Mouse (Mus musculus) lung, postnatal 4 days (tissue): ENCODE data around the gene Ms4a15.

Experiments used
- DNase-seq, 2 experiments: peaks; one replicate each; pipeline ENCODE4 v3.0.0; 2021

Ms4a15 gene

DNA sequence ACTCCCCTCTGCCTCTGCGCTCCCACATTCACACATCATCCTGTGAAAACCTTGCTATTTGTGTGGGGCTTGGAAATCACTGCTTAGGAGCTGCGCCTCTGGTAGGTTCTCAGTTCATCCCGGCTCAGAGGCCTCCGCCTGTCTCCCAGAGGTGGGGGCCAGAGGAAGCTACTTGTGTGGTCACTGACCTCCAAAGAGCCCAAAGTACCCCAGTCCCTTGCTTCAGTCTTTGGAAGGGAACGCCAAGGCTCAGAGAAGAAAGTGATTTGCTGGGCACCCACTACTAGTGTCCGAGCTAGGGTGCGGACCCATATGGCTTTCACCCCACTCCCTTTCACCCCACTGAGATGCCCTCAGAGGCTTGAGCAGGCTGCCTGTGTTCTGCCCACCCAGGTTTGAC lies at the start of gene Ms4a15:
Gene Ms4a15, minus strand, starts transcription at position 101 of the 400 bp plus-strand sequence.
- DNase-seq, result no peak

DNA sequence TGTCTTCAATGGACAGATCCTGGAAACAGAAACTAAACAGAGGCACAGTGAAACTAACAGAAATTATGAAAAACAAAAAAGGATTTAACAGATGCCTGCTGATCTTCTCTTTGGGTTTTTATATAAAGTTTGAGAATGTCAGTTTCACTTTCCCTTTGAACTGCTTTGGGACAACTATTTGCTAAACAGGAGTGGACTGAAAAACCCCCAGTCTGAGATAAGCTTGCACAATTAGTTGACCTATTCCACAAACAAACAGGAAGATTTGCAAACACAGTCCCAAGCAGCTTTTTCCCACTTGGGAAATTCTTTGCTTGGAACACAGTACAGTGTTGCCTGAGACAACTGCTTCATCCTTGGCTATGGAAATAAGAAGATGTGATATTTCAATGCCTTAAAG lies 44.5 kb upstream of the Ms4a15 start:
- DNase-seq, result no peak

DNA sequence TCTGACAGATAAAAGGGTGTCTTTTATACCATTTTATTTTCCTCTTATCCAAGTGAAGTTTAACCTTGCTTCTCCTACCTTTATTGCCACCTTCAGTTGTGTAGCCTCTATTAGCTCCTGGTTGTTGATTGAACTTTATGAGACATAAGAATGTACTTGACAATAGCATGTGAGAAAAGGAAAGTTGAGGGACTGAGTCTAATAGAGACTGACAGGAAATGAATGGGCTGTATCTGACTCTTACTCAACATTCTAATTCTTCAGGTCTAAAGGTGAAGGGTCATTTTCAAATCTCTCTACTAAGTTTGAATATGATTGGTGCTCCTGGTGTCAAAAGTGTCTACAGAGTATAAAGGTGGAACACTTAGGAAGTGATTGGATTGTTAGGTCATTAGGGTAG lies 29.3 kb upstream of the Ms4a15 start:
- DNase-seq, result no peak

DNA sequence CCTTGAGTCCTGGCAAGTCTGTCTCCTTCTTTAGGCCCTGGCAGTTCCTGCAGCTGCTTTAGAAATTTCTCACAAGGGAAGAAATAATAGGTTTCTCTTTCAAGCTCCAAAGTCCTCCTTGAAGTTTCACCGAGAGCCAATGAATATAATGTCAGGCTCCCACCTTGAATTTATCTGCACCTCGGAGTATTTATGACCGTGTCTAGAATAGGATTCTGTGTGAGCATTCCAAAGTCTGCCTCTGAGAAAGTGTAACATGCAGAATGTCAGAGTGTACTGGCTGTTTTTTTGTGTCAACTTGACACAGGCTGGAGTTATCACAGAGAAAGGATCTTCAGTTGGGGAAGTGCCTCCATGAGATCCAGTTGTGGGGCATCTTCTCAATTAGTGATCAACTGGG lies 24.8 kb upstream of the Ms4a15 start, which contains the start of gene Ms4a18:
Gene Ms4a18, minus strand, starts transcription at position 141 of the 400 bp plus-strand sequence.
- DNase-seq, result no peak

DNA sequence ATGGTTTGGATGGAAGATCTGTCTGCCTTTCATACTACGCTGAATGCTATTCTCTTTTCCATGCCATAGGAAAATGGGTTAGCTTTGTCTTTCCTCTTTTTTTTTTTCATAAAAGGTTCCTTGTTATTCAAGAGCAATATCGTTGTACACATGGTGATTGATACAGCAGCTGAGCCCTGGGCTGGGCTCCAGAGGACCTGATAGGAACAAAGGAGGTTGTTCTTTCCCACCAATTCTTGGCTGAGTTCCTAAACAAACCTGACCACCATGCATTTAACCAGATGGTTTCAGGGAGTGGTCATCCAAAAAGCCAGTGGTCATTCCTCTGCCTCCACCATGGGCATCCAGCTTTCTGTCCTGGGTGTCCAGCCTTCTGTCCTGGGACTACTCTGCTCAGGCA lies 24.2 kb upstream of the Ms4a15 start:
- DNase-seq, result no peak

DNA sequence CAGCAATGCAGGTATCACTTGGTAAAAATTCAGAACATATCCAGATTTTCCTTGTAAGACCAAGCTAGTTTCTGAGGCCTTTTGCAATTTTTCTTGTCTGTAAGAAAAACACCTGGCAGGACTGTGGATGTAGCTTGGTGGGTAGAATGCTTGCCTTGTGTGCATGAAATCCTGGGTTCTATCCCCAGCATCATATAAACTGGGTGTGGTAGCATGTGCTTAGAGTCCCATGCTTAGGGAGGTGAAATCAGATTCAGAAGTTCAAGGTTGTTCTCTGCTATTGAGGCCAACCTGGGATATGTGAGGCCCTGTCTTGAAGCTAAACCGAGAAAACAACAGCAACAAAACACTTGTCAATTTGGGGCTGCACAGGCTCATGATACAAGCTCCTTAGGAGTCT lies 22.9 kb upstream of the Ms4a15 start:
- DNase-seq, result no peak

DNA sequence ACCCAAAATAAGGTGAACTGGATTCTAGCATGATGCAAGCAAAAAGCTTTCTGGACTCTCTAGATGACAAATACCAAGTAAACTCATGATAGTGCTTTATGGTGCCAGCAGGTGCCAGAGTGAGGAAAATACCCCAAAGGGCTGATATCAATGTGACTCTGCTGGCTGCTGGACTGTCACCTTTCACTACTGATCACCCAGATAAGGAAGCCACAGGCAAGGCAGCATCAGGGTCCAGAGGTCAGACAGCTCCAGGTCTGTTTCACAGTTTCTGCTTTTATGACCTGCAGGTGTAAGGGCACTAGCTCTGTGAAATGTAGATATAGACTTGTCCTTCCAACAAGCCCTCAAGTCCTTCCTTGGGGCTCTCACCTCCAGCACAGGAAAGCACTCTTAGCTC lies 22.4 kb upstream of the Ms4a15 start:
- DNase-seq, result no peak

DNA sequence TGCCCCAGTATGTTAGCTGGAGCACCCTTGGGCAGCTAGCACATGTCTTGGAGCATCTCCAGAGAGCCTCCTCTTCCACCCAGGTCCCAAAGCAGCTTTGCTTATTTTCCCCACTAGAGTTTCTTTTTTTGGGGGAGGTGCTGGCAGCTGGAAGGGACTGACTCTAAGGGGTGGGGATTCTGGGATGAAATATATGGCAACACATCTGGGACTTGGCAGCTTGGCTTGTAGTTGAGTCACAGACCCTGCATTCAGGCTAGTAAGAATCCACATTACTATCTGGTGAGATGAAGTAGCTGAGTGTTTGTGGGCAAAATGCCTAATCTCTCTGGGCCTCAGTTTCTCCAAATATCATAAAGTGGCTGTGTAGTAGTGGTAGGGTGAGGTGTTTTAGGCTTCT lies 1.1 kb downstream of the Ms4a15 start:
- no peak for DNase-seq

DNA sequence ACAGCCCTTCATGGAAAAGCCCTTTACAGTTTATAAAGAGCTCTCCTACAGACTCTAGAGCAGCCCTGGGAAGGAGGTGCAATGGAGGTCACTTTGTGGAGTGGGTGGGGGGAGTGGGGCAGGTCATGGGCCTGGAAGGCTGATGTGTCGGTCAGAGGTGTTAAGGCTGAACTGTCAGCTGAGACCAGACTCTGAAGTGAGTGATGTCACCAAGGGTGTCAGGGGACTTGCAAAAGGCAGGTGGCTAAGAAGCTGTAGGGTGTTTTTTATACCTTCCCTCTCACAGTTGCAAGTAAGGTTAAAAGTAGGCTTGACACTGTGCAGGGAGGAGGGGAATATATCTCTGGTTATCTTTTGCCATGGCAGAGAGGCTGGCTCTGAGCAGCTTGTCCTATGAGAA lies 2.3 kb downstream of the Ms4a15 start:
- DNase-seq, result no peak

DNA sequence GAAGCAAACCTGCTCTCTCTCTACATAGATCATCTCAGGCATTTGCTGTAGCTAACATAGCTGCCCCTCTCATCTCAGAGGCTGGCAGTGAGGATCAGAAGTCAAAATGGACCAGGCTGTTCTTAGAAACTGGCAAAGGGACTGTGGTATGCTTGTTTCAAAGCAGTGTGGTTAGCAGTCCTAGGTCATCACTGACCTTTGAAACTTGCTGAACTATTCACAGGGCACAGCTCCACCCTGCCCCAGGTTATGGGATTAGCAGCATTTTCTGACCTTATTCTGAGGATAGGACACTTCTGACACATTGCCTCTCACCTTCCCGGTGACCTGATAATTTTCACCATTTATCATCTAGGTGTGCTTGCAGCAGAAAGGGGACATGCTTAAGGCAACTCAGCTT lies 4.5 kb downstream of the Ms4a15 start:
- no peak for DNase-seq

DNA sequence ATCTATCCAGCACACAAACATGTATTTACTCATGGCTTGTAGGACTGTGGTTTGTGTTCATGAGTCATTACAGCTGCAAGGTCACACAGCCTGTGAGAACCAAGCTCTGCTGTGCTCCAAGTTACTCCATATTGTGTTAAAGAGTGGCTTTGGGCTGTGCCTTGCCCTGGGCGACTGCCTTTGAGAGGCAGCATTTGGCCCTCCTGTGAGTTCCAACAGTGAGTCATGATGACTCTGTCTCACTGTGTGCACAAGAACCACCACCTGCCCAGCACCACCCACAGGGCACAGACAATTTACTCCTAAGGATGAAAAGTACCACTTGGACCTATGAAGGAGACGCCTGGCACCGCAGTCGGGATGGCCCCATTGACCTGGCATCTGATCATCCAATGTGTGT lies 7.2 kb downstream of the Ms4a15 start:
- no peak for DNase-seq

DNA sequence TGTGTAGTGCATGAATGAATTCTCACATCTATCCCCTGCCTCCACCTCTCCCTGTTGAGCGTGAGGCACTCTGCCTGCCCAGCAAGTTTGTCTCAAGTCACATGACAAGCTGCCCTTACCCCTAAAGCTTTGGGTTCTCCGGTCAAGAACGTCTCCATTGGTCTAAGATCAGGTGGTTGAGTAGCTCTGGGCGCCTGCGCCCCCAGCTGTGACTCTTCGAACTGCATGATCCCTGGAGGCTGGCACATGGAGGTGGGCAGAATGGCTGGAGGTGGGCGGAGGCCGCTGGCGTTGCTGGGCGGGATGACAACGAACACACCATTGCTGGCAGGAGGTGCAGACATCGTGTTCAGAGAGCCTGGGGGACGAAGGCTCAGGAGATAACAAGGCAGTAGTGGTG lies 8.5 kb downstream of the Ms4a15 start:
- peak in 1 of 2 experiments; percentile 14 for DNase-seq

DNA sequence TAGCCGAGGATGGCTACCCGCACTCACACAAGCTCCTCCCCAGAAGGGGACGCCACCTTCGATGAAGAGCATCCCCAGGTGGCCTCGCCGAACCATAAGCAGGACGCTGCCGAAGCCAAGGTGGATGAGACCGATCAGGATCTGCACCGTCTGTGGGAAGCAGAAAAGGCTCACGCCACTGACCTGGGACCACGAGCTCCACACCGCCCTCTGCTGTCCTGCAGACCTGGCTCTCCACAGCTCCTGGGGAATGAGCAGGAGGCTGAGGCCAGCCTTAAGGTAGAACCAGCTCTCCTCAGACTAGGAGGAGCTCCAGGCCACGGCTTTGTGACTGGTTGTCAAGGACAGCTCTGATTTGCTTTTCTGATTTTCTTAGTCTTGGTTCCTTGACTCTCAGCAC lies 9.9 kb downstream of the Ms4a15 start:
- DNase-seq, result peak in 1 of 2 experiments; percentile 68

DNA sequence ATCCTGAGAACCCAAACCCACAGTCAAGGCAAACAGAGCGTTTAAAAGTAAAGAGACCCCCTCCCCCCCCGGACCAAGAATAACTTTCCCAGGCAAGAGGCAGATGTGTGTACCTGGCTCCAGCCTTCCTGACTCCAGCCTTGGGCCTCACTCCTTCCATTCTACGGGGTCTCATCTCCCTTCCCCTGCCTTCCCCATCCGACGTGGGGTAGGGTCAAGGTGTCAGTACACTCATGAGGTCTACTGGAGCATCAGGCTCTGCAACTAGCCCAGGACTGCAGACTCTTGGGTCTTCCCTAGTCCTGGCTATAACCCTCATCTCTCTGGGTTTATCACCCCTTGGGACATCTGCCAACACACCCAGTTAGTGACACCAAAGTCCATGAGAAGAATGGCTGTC lies 12.8 kb downstream of the Ms4a15 start:
- DNase-seq, result no peak

DNA sequence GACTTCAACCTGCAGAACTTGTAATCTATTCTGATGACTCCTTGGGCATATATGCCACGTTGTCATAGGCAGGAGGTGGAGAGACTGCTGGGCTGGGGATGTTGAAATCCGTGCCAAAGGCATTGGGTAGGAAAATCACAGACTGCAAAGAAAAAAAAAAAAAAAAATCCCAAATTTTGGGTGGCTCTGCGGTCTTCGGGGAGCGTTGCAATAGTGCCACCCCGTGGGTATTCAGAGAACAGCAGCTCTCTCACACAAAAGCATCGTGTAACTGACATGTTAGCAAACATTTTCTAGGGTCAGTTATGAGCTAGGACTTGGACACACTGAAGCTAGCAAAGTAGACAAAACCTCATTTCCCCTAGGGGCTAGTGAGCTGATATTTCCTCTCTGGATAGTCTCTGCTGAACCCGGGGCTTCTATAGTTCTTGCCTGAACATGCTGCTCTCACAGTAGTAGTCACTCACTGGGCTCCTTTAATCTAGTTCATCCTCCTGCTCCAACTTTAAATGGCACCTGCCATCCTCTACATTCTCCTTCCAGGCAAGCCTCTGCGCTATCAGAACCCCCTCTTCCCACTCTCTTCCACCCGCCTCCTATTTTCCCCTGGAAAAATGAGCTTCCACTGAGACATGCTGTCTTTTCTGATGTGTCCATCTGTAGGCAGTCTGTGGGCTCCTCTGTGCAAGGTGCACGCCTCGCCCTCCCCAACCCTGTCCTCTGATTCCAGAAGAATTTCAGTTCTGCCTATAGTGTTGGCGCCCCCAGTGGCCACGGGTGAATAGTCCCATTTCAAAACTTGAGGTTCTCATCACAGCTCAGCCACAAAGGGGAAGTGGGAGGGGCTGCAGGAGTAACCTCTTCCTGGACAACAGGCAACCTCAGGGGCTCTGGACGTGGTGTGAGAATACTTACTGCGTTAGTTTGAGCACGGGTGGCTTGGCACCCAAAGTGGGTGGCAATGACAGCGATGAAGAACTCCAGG lies 13.6 kb downstream of the Ms4a15 start:
- peak; percentile 86 to 90 for DNase-seq

DNA sequence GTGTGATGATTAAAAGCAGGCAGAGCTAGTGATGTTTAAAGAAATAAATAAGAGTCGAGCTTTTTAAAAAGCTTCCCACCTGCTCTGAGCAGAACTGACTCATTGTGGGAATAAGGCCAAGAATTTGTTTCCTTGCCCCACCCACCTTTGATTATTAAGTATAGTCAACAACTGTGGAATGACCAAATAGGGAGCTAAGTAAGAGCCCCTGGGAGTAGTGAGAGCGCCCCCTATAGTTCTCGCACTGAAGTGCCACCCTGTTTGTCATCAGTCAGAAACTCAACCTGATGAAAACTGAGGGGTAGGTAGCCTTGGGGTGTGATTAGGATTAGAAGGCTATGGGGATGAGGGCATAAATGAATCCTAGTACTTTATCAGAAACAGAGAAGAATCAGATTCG lies 16.7 kb downstream of the Ms4a15 start:
- peak in 1 of 2 experiments; percentile 29 for DNase-seq

DNA sequence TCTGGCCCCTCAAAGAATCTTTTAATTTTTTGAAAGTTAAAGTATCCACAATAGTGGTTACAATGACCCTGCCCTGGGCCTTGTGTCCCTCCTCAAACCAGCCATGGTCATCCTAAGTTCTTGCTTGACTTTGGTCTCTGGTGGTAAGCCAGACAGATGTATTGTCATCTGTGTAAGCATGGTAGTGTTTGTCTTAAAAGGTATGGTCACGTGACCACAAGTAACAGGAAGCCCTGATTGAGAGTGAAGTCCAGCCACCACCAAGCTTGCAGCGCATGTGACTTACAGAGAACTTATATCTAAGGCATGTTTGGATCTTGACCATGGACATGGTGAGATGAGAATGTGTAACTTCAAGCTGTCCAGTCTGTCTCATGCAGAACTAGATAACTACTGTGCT lies 17.9 kb downstream of the Ms4a15 start:
- DNase-seq, result no peak

DNA sequence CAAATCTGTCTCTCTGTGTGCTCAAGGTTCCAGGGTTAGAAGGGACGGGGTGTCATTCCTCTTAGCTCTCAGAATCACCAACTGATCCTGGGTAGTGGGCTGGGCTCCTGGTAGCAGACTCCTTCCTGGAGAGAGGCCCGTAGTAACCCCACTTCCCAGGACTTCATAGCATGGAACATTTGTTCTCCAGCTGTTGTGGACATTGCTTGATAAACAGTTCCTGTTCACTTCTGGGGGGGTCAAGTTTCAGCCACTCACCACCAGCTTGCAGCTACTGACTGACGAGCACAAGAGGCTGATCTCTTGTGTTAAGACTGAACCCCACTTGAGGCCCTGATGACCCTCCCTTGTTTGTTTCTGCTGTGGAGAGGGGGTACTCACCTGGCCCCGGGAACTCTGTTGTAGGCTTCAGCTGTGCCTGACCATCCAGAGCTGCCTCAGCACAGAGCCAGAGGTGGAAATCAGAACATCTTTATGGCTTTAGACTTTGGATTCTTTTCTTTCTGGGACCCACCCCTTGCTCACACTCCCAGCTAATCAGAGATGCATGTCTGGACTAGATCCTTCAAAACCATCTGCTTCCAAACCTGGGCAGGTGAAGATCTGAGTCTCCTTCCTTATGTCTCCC lies 18.7 kb downstream of the Ms4a15 start, which contains the start of gene Ms4a10:
Gene Ms4a10, minus strand, starts transcription at position 433 of the 628 bp plus-strand sequence.
- DNase-seq, result no peak

DNA sequence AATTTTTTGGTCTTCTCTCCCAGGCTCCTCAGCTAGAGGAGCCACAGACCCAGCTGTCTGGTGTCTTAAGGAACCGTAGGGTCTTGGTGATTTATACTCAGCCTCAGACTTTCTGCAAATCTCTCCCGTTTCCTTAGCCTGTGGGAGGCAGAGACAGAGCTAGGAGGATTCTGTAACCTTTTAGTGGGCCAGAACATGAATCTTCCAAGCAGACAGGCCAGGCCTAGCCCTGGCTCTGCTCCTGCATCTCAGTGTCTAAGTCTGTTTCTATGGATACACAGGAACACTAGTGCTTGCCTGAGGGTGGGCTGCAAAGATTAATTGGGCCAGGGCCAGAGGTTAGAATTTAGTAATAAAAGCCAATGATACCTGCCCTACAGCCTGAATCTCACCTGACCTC lies 19.9 kb downstream of the Ms4a15 start:
- no peak for DNase-seq

DNA sequence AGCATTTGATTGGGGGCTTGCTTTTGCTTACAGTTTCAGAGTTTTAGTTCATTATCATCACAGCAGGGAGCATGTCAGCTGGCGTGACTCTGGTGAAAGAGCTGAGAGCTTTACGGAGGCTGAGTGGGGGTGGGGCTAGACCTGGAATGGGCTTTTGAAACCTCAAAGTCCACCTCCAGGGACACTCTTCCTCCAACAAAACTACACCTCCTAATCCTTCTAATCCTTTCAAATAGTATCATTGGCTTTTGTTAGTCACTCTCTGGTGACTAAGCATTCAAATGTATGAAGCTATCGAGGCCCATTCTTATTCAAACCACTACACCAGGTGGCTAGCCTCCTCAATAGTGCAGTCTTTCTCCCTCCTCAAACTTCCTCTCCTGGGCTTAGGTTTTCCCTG lies 20.4 kb downstream of the Ms4a15 start:
- DNase-seq, result no peak

DNA sequence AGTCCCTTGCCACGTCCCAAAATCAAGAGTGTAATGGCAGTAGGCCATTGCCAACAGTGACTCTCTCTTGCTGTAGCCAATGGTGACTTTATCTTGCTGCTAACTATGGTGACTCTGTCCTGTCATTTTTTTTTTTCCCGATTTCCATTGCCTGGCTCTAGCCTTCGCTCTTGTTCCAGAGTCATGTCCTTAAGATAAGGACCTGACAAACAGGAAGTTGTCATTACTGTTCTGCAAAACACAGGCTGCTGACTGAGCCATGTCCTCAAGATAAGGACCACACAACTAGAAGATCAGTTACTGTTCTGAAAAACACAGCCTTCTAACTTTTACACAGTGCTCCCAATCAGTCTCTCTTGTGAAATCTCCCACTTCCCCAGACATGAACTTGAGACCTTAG lies 22.6 kb downstream of the Ms4a15 start:
- no peak for DNase-seq

DNA sequence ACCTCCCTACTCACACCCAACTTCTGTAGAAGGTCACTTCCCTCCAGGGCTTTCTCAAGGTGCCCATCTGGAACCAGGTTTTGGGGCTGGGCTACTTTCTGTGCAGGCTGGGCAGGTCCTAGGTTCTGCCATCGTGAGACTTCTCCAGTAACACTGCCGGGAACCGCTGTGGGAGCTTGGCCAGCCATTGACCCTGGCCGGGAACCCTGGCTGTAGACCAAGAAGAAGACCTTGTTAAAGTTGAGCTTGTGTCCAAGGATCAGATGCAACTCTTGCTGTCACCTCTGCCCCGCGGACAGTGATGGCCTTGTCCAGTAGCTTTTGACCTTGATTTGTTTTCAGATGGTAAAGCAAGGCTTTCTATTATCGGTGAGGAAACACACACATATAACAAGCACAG lies 24.5 kb downstream of the Ms4a15 start:
- no peak for DNase-seq

DNA sequence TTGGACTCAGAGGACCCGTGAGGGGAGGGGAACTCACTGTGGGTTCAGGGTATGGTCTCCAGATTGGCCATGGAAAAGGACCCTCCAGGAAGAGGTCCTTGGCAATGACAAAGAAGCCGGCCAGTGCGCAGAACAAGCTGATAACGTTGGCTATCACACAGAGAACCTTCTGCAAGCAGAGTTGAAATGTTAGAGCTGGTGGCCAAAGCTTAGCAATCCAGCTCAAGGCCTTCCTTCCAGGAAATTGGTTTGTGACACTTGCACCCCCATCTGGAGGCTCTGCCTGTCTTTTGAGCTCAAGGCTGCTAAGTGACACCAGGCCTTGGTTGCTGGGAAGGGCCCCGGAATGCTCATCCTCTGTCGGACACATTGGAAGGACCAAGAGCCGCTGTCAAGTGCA lies 27.3 kb downstream of the Ms4a15 start:
- no peak for DNase-seq

DNA sequence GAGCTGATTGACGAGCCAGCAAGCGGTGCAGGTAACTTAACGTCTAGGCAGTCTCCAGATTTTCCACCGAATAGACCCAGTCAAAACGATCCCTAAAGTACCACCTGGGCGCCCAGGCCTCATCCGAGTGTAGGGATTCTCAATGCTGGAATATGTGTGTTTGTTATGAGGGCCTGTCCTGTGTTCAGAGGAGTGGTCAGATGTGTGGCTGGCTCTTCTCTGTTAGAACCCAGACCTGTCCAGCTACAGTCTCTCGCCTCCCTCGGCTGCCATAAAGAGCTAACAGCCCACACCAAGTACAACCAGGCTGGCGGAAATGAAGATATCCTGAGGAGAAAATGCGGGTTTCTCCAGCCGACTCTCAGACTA lies 33.1 kb downstream of the Ms4a15 start:
- DNase-seq, result no peak
